Mouse (Mus musculus) CH12.LX (cell line): Measurements from ENCODE around the gene Etnk2. TPM values are rescaled to one million over a fixed set of nuclear protein-coding genes. Genes with fewer than 3 reads are reported as not detected.

ENCODE experiments used
- DNase-seq: peaks from one replicate; pipeline ENCODE4 v3.0.0-alpha.2; 2013; ENCODE audit errors: extremely low read depth
- H3K27ac ChIP-seq: 2 replicates; pipeline ENCODE4 v1.5.1; 2012; ENCODE audit warnings: low read depth, mild to moderate bottlenecking, control low read depth, moderate library complexity; ENCODE audit not compliant: insufficient read depth
- H3K27me3 ChIP-seq: replicated peaks from 2 replicates; pipeline ENCODE3; 2012; ENCODE audit warnings: inconsistent platforms
- H3K36me3 ChIP-seq, 2 experiments: replicated peaks in 1 of 2; 2 replicates each; pipeline versions ENCODE3 to v1.6.1; 2012; ENCODE audit warnings: inconsistent platforms in 1 of 2, low read length in 1 of 2, mild to moderate bottlenecking in 1 of 2, mixed read lengths in 1 of 2, moderate library complexity in 1 of 2; ENCODE audit not compliant: control insufficient read depth in 1 of 2, insufficient read depth in 1 of 2
- H3K4me1 ChIP-seq, 2 experiments: 2 replicates each; pipeline ENCODE4 v1.6.1; 2012; ENCODE audit warnings: inconsistent platforms in 1 of 2, moderate library complexity in 1 of 2; ENCODE audit not compliant: insufficient read depth in 2 of 2, control insufficient read depth in 1 of 2
- H3K4me2 ChIP-seq: 2 replicates; pipeline ENCODE4 v1.6.1; 2012; ENCODE audit warnings: low read depth, mild to moderate bottlenecking, control low read depth; ENCODE audit not compliant: poor library complexity, insufficient read depth, severe bottlenecking
- H3K4me3 ChIP-seq, 3 experiments: fragments of 150-350 bp in 1 of 3; sonication (generic) in 1 of 3; replicated peaks in 1 of 3; 2 replicates each; pipeline versions ENCODE3 to v1.5.1; 2011 to 2012; ENCODE audit warnings: low read depth in 2 of 3, low read length in 2 of 3, mild to moderate bottlenecking in 2 of 3, moderate library complexity in 2 of 3, control low read depth in 1 of 3, improper control_type of control experiment in 1 of 3, inconsistent platforms in 1 of 3, mixed read lengths in 1 of 3; ENCODE audit not compliant: poor library complexity in 1 of 3
- H3K79me2 ChIP-seq: replicated peaks from 2 replicates; pipeline ENCODE4 v1.6.1; 2012; ENCODE audit warnings: mild to moderate bottlenecking, moderate library complexity; ENCODE audit not compliant: control insufficient read depth, poor library complexity, insufficient read depth, severe bottlenecking; ENCODE audit errors: extremely low read depth
- H3K9ac ChIP-seq: 2 replicates; pipeline ENCODE4 v1.6.1; 2012; ENCODE audit warnings: low read depth, mild to moderate bottlenecking, control low read depth, moderate library complexity; ENCODE audit not compliant: insufficient read depth
- H3K9me3 ChIP-seq: replicated peaks from 2 replicates; pipeline ENCODE3; 2012; ENCODE audit warnings: low read length, inconsistent platforms, mixed read lengths
- BHLHE40 ChIP-seq: IDR thresholded peaks from 2 replicates; pipeline ENCODE4 v1.6.1; 2011; ENCODE audit warnings: mild to moderate bottlenecking, low read depth, low read length, improper control_type of control experiment
- CHD1 ChIP-seq: IDR thresholded peaks from 2 replicates; pipeline ENCODE4 v1.6.1; 2012; ENCODE audit warnings: low read depth, low read length, improper control_type of control experiment, inconsistent platforms
- CHD2 ChIP-seq: IDR thresholded peaks from 2 replicates; pipeline ENCODE4 v1.6.1; 2011; ENCODE audit warnings: low read length, improper control_type of control experiment
- GABPA ChIP-seq: IDR thresholded peaks from 2 replicates; pipeline ENCODE4 v1.6.1; 2012; ENCODE audit warnings: low read depth, low read length, improper control_type of control experiment, inconsistent platforms; ENCODE audit not compliant: insufficient replicate concordance
- HCFC1 ChIP-seq: IDR thresholded peaks from 2 replicates; pipeline ENCODE4 v1.6.1; 2012; ENCODE audit warnings: low read depth, mild to moderate bottlenecking, inconsistent platforms, low read length, improper control_type of control experiment
- IRF4 ChIP-seq: IDR thresholded peaks from 2 replicates; pipeline ENCODE4 v1.6.1; 2014; ENCODE audit warnings: low read depth, mild to moderate bottlenecking, inconsistent platforms, low read length, improper control_type of control experiment
- JUN ChIP-seq: IDR thresholded peaks from 2 replicates; pipeline ENCODE4 v1.6.1; 2011; ENCODE audit warnings: low read depth, mild to moderate bottlenecking, low read length, improper control_type of control experiment, moderate library complexity; ENCODE audit not compliant: insufficient read depth
- JUND ChIP-seq: conservative IDR thresholded peaks from 2 replicates; pipeline ENCODE4 v1.6.1; 2011; ENCODE audit warnings: low read depth, low read length, improper control_type of control experiment
- KAT2A ChIP-seq: IDR thresholded peaks from 2 replicates; pipeline ENCODE4 v1.6.1; 2012; ENCODE audit warnings: low read length, improper control_type of control experiment, inconsistent platforms; ENCODE audit not compliant: insufficient replicate concordance
- MAFK ChIP-seq: IDR thresholded peaks from 2 replicates; pipeline ENCODE4 v1.6.1; 2011; ENCODE audit warnings: low read length, improper control_type of control experiment; ENCODE audit not compliant: insufficient replicate concordance
- MAX ChIP-seq: IDR thresholded peaks from 2 replicates; pipeline ENCODE4 v1.6.1; 2011; ENCODE audit warnings: low read length, improper control_type of control experiment
- MAZ ChIP-seq: IDR thresholded peaks from 2 replicates; pipeline ENCODE4 v1.6.1; 2012; ENCODE audit warnings: low read depth, mild to moderate bottlenecking, inconsistent platforms, low read length, improper control_type of control experiment, moderate library complexity
- PAX5 ChIP-seq: IDR thresholded peaks from 2 replicates; pipeline ENCODE4 v1.6.1; 2012; ENCODE audit warnings: low read length, inconsistent platforms, mixed read lengths
- POLR2A ChIP-seq: IDR thresholded peaks from 2 replicates; pipeline ENCODE4 v1.6.1; 2011; ENCODE audit warnings: low read depth, mild to moderate bottlenecking, improper control_type of control experiment, low read length
- POLR2AphosphoS2 ChIP-seq: IDR thresholded peaks from 2 replicates; pipeline ENCODE4 v1.6.1; 2011; ENCODE audit warnings: low read depth, low read length, improper control_type of control experiment
- RAD21 ChIP-seq: IDR thresholded peaks from 2 replicates; pipeline ENCODE4 v1.6.1; 2011; ENCODE audit warnings: low read depth, mild to moderate bottlenecking, low read length, improper control_type of control experiment, moderate library complexity
- TCF12 ChIP-seq: IDR thresholded peaks from 2 replicates; pipeline ENCODE4 v1.6.1; 2014; ENCODE audit warnings: low read depth, mild to moderate bottlenecking, inconsistent platforms, low read length, improper control_type of control experiment
- ZKSCAN1 ChIP-seq: IDR thresholded peaks from 2 replicates; pipeline ENCODE4 v1.6.1; 2012; ENCODE audit warnings: low read depth, inconsistent platforms, low read length, improper control_type of control experiment, borderline replicate concordance
- ZNF384 ChIP-seq: IDR thresholded peaks from 2 replicates; pipeline ENCODE4 v1.6.1; 2012; ENCODE audit warnings: low read depth, low read length, improper control_type of control experiment, inconsistent platforms
- dilution Hi-C: fragments of 300-500 bp; cut with MboI; formaldehyde crosslinking; loops from 2 replicates; pipeline ENCODE4 v1.14.3; 2020; ENCODE audit warnings: low sequenced_read_pairs; ENCODE audit not compliant: extremely low pct_unique_long_range_greater_than_20kb, extremely low pct_ligation_motif_present
- in situ Hi-C: fragments of 300-500 bp; cut with MboI; formaldehyde crosslinking; loops from 3 replicates; pipeline ENCODE4 v1.14.3; 2019; ENCODE audit warnings: low sequenced_read_pairs, low pct_ligation_motif_present, low pct_unique_long_range_greater_than_20kb, mixed read lengths
- polyA plus RNA-seq: library from polyadenylated mRNA; unstranded; fragments of >175 nt; gene quantifications from 2 replicates; pipeline ENCODE4 v1.2.1, GENCODE M21; 2012; ENCODE audit warnings: low read depth; ENCODE audit not compliant: insufficient read length
- total RNA-seq, 2 experiments: library from RNA; depleted of rRNA; stranded (reverse); fragments of 300-350 nt in 1 of 2; fragments of >200 nt in 1 of 2; gene quantifications; 2 replicates each; pipeline ENCODE4 v1.2.3; 2012 to 2014

The Etnk2 gene
- total and polyA plus RNA-seq, 3 experiments, result 0.30 TPM; not detected in 2

GRCm38 (mm10) chr1:133408880-133409516, 45.6 kb downstream of the Etnk2 start:
- no peak overlapping the region for H3K4me2 ChIP-seq
- dilution Hi-C loops, result no loop called here
- in situ Hi-C loops, result no loop called here
- no peak for DNase-seq
- H3K9ac ChIP-seq, result no peak overlapping the region
- H3K4me1 ChIP-seq, result 0 out of 4 replicates have a peak, but pooled peaks cover 0 to 4% of the 10 kb centered on the region in 2 experiments
- TF ChIP-seq MAZ (no peak), BHLHE40 (no peak), JUN (no peak), HCFC1 (no peak), POLR2A (no peak), TCF12 (no peak), IRF4 (no peak), ZNF384 (no peak), KAT2A (no peak), MAX (no peak), GABPA (no peak), CHD1 (no peak), JUND (no peak), PAX5 (no peak), MAFK (no peak), RAD21 (no peak)
- no peak overlapping the region for H3K27ac ChIP-seq
- H3K79me2 ChIP-seq, result no peaks in the 10 kb centered on the region
- H3K4me3 ChIP-seq, result no peak overlapping the region
- peaks cover 3% of the 10 kb centered on the region for H3K9me3 ChIP-seq
- peaks cover 37% of the 10 kb centered on the region for H3K27me3 ChIP-seq
- no peaks in the 10 kb centered on the region for H3K36me3 ChIP-seq

DNA sequence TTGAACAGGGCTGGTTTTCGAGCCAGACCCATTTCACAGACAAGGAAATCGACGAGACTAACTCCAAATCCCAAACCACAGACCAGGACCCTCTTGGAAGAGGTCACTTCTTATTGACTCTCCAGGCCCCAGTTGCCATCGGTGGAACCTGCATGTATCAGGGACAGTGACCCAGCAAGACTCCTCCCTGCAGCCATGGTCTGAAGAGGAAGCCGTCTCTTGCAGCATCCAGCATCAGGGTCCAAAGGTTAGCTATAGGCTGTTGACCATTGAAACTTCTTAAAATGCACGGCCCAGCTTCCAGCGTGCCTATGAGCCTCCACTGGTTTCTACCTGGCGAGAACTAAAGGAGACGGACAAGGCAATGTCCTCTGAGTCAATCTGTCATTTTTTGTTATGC, 46.4 kb downstream of the Etnk2 start:
- dilution Hi-C loops, result no loop called here
- H3K36me3 ChIP-seq, result no peaks in the 10 kb centered on the region
- no peaks in the 10 kb centered on the region for H3K79me2 ChIP-seq
- H3K27ac ChIP-seq, result no peak overlapping the region
- H3K27me3 ChIP-seq, result peaks cover 40% of the 10 kb centered on the region
- no peak for DNase-seq
- peaks cover 3% of the 10 kb centered on the region for H3K9me3 ChIP-seq
- H3K4me3 ChIP-seq, result no peak overlapping the region
- no peak overlapping the region for H3K9ac ChIP-seq
- H3K4me2 ChIP-seq, result no peak overlapping the region
- H3K4me1 ChIP-seq, result 0 out of 4 replicates have a peak, but pooled peaks cover 0 to 4% of the 10 kb centered on the region in 2 experiments
- TF ChIP-seq IRF4 (no peak), ZKSCAN1 (no peak), POLR2AphosphoS2 (no peak), HCFC1 (no peak), CHD2 (no peak)
- TF ChIP-seq, all 38 proteins: peak for 0
- in situ Hi-C loops, result no loop called here
